Mouse (Mus musculus) stomach, embryonic 16.5 days (tissue): ENCODE results near the gene Pycr1. TPM values are rescaled to one million over a fixed set of nuclear protein-coding genes. Genes with fewer than 3 reads are reported as not detected.

Source experiments
- microRNA-seq: library from miRNA; unstranded; fragments of <30 nt; microRNA quantifications from one replicate; pipeline ENCODE4, GENCODE M21; 2016
- polyA plus RNA-seq: library from polyadenylated mRNA; unstranded; fragments of >200 nt; fragmentation: Nextera tagmentation; extraction: Ambion mirVana; gene quantifications from 2 replicates; pipeline ENCODE4 v1.2.1, GENCODE M21; 2015

Gene Pycr1
- polyA plus RNA-seq, 1 experiment from 2014 or later = 38.0 TPM

Small RNA genes within 50 kb of the gene (microRNA-seq; reads per million reads assigned to microRNA genes)
- gene Mir6936 = 1.8 reads per million, percentile 5 among the genes with 10 or more reads in this experiment

Other genes starting within 250 kb of the Pycr1 start
- 22.8 and 23.5 TPM in 2 replicates for gene Nploc4, start 206.1 kb downstream of the Pycr1 start, polyA plus RNA-seq
- gene Tspan10, start 201.1 kb downstream of the Pycr1 start, polyA plus RNA-seq = not detected in 2 replicates
- 0.30 and 0.57 TPM in 2 replicates for gene Pde6g, start 190.3 kb downstream of the Pycr1 start, polyA plus RNA-seq
- 14.0 TPM in 2 replicates for gene Oxld1, start 185.7 kb downstream of the Pycr1 start, polyA plus RNA-seq
- 28.9 and 33.7 TPM in 2 replicates for gene Ccdc137, start 185.7 kb downstream of the Pycr1 start, polyA plus RNA-seq
- 35.6 and 38.1 TPM in 2 replicates for gene Arl16, start 176.2 kb downstream of the Pycr1 start, polyA plus RNA-seq
- gene Mrpl12, start 159.2 kb downstream of the Pycr1 start, polyA plus RNA-seq = 140 and 145 TPM in 2 replicates
- gene Slc25a10, start 151.9 kb downstream of the Pycr1 start, polyA plus RNA-seq = 73.9 and 75.8 TPM in 2 replicates
- gene Gcgr, start 113.1 kb downstream of the Pycr1 start, polyA plus RNA-seq = 2.2 and 3.0 TPM in 2 replicates
- gene Mcrip1, start 94.0 kb downstream of the Pycr1 start, polyA plus RNA-seq = 152 and 171 TPM in 2 replicates
- 2.9 TPM in 1 of 2 replicates, not detected in the other for gene Ppp1r27, start 92.6 kb downstream of the Pycr1 start, polyA plus RNA-seq
- 1,026 and 1,183 TPM in 2 replicates for gene P4hb, start 70.5 kb downstream of the Pycr1 start, polyA plus RNA-seq
- 543 and 584 TPM in 2 replicates for gene Arhgdia, start 62.1 kb downstream of the Pycr1 start, polyA plus RNA-seq
- gene Alyref, start 45.4 kb downstream of the Pycr1 start, polyA plus RNA-seq = 37.0 and 55.5 TPM in 2 replicates
- gene Anapc11, start 45.3 kb downstream of the Pycr1 start, polyA plus RNA-seq = 176 and 181 TPM in 2 replicates
- gene Npb, start 35.3 kb downstream of the Pycr1 start, polyA plus RNA-seq = 14.9 and 19.1 TPM in 2 replicates
- gene Pcyt2, start 25.8 kb downstream of the Pycr1 start, polyA plus RNA-seq = 185 and 197 TPM in 2 replicates
- 36.6 and 37.7 TPM in 2 replicates for gene Sirt7, start 18.5 kb downstream of the Pycr1 start, polyA plus RNA-seq
- gene Mafg, start 10.2 kb downstream of the Pycr1 start, polyA plus RNA-seq = 19.5 and 22.1 TPM in 2 replicates
- gene Myadml2, start 4.4 kb upstream of the Pycr1 start, polyA plus RNA-seq = 1.4 TPM in 1 of 2 replicates, not detected in the other
- gene Notum, start 17.4 kb upstream of the Pycr1 start, polyA plus RNA-seq = 2.1 and 2.5 TPM in 2 replicates
- gene Aspscr1, start 29.2 kb upstream of the Pycr1 start, polyA plus RNA-seq = 102 and 104 TPM in 2 replicates
- gene Cenpx, start 70.0 kb upstream of the Pycr1 start, polyA plus RNA-seq = 138 and 153 TPM in 2 replicates
- gene Lrrc45, start 70.2 kb upstream of the Pycr1 start, polyA plus RNA-seq = 59.1 and 62.9 TPM in 2 replicates
- gene Rac3, start 77.7 kb upstream of the Pycr1 start, polyA plus RNA-seq = 34.6 and 35.3 TPM in 2 replicates
- gene Dcxr, start 83.5 kb upstream of the Pycr1 start, polyA plus RNA-seq = 43.0 and 46.0 TPM in 2 replicates
- 112 and 150 TPM in 2 replicates for gene Cbr2, start 88.3 kb upstream of the Pycr1 start, polyA plus RNA-seq
- gene Hmga1b, start 119.0 kb upstream of the Pycr1 start, polyA plus RNA-seq = 3.9 and 8.1 TPM in 2 replicates
- 41.1 and 43.8 TPM in 2 replicates for gene Rfng, start 140.4 kb upstream of the Pycr1 start, polyA plus RNA-seq
- 166 and 167 TPM in 2 replicates for gene Gps1, start 140.5 kb upstream of the Pycr1 start, polyA plus RNA-seq
- 60.6 and 69.3 TPM in 2 replicates for gene Dus1l, start 152.6 kb upstream of the Pycr1 start, polyA plus RNA-seq
- 51.9 and 55.3 TPM in 2 replicates for gene Fasn, start 180.8 kb upstream of the Pycr1 start, polyA plus RNA-seq